28 mouse cellular contexts compared by ENCODE assay signal in the genomic region with DNA sequence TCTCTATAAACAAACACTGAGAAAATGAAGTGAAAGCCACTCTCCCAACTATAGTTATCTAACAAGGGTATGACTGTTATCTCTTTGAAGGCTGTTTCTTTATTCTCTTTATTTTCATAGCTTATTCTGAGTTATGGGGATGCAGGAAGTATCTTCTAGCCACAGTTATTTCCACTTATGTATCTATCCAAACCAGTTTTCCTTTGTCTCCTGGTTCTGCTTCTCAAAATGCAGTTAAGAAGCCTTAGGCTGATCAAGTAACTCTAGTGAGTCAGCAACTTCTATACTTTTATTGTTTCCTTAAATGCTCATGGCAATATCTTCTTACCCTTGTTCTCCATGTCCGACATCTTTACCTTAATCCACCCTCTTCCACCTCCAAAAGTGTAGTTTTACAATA. TPM values are rescaled to one million over a fixed set of nuclear protein-coding genes. Genes with fewer than 3 reads are reported as not detected.
DNase-seq lines count a peak whose midpoint lies in the region; ATAC-seq and TF ChIP-seq lines count a peak whose summit lies in the region.
"Had no signal": no experiment of that assay in that cellular context is flagged by ENCODE, and none has a peak within 500 bp of the region (broad histone marks: within the 10 kb centered on the region; RNA-seq: fewer than 3 reads in every experiment).

No protein-coding gene starts in this region.

- peaks cover 56% of the 10 kb centered on the region for H3K36me3 ChIP-seq in megakaryocyte, embryonic 14.5 days (replicated peaks; ENCODE audit: low read length)
- peaks cover 0 to 10% of the 10 kb centered on the region in 2 experiments; a peak in 2 of 4 replicates for H3K36me3 ChIP-seq in MEL (ENCODE audit: control insufficient read depth in 1 of 2, insufficient read depth in 2 of 2, low read length in 2 of 2)
- H3K36me3 ChIP-seq: embryonic facial prominence, embryonic 13.5 days; embryonic facial prominence, embryonic 15.5 days; forebrain, embryonic 10.5 days; forebrain, embryonic 12.5 days; G1E had no signal

- no peak for TF ChIP-seq CTCF in MEL (IDR thresholded peaks at IDR 0.05 in 2 of 3, conservative IDR thresholded peaks at IDR 0.05 in 1 of 3; ENCODE audit: control insufficient read depth in 1 of 3, insufficient read depth in 1 of 3, low read depth in 2 of 3, low read length in 3 of 3, poor library complexity in 1 of 3, severe bottlenecking in 1 of 3)

- TF ChIP-seq RAD21 in MEL (IDR thresholded peaks at IDR 0.05; ENCODE audit: low read depth, low read length) = no peak

- H3K27ac ChIP-seq in MEL (ENCODE audit: control insufficient read depth, low read depth, low read length) = no peak overlapping the region
- H3K27ac ChIP-seq: embryonic facial prominence, embryonic 13.5 days; embryonic facial prominence, embryonic 15.5 days; forebrain, embryonic 10.5 days; forebrain, embryonic 12.5 days had no signal

- ATAC-seq in megakaryocyte, adult 5-6 weeks (ENCODE audit: poor library complexity, severe bottlenecking) = no peak
- 0 out of 2 replicates have a peak, but pooled peaks have one; percentile 3 for ATAC-seq in common myeloid progenitor, adult 5-6 weeks (replicated peaks; ENCODE audit: low read depth, poor library complexity, severe bottlenecking)
- ATAC-seq: activated CD4-positive, CD25-positive, alpha-beta regulatory T cell, adult 4 months; CD4-positive, CD25-positive, alpha-beta regulatory T cell, adult 4 months; forebrain, embryonic 14.5 days; forebrain, embryonic 16.5 days; Patski had no signal

- TF ChIP-seq POLR2A in MEL (IDR thresholded peaks at IDR 0.05; ENCODE audit: control insufficient read depth in 1 of 2, insufficient read depth in 1 of 2, low read depth in 1 of 2, low read length in 2 of 2, poor library complexity in 1 of 2) = no peak

- no peaks in the 10 kb centered on the region for H3K27me3 ChIP-seq in megakaryocyte, embryonic 14.5 days (replicated peaks)
- H3K27me3 ChIP-seq in MEL (ENCODE audit: control insufficient read depth in 1 of 2, insufficient read depth in 2 of 2, low read length in 2 of 2) = no peaks in the 10 kb centered on the region
- H3K27me3 ChIP-seq: CH12.LX; embryonic facial prominence, embryonic 13.5 days; embryonic facial prominence, embryonic 15.5 days; forebrain, embryonic 12.5 days; Patski had no signal

- TF ChIP-seq EP300 in MEL (IDR thresholded peaks at IDR 0.05; ENCODE audit: low read depth in 1 of 2, low read length in 2 of 2) = peak; percentile 40 to 64; a peak in 2 of 4 replicates

- peak; percentile 34 for DNase-seq in MEL (ENCODE audit: low read depth, low spot score)
- no peak for DNase-seq in urinary bladder, postnatal 10 days (ENCODE audit: low spot score)
- DNase-seq in heart, postnatal 4 days = no peak
- DNase-seq: adrenal gland, adult 8-10 months; adrenal gland, postnatal 14 days; adrenal gland, postnatal 36 days; B cell, adult 2 months; cerebellum, adult 11-12 months; cerebellum, adult 2 months; cerebellum, adult 9-10 months; cerebellum, postnatal 10 days; cerebellum, postnatal 25 days; embryo, embryonic 11 days had no signal

- peaks cover 82% of the 10 kb centered on the region for H3K4me1 ChIP-seq in megakaryocyte, embryonic 14.5 days
- peaks cover 0 to 2% of the 10 kb centered on the region in 2 experiments; a peak in 1 of 4 replicates for H3K4me1 ChIP-seq in MEL (ENCODE audit: control insufficient read depth in 1 of 2, insufficient read depth in 2 of 2, low read length in 2 of 2)
- H3K4me1 ChIP-seq: embryonic facial prominence, embryonic 13.5 days; embryonic facial prominence, embryonic 15.5 days; forebrain, embryonic 10.5 days; forebrain, embryonic 12.5 days had no signal

- H3K9ac ChIP-seq in MEL (ENCODE audit: control insufficient read depth, low read depth, low read length, poor library complexity, severe bottlenecking) = no peak overlapping the region
- H3K9ac ChIP-seq: embryonic facial prominence, embryonic 13.5 days; embryonic facial prominence, embryonic 15.5 days; forebrain, embryonic 12.5 days had no signal

- no peaks in the 10 kb centered on the region for H3K79me2 ChIP-seq in MEL (ENCODE audit: control insufficient read depth, insufficient read depth, low read length, poor library complexity)

- H3K4me3 ChIP-seq in megakaryocyte, embryonic 14.5 days (replicated peaks) = peak overlapping the region; percentile 50
- H3K4me3 ChIP-seq in MEL (ENCODE audit: control insufficient read depth in 1 of 2, insufficient read depth in 1 of 2, low read depth in 2 of 2, low read length in 2 of 2) = no peak overlapping the region
- H3K4me3 ChIP-seq: embryonic facial prominence, embryonic 13.5 days; embryonic facial prominence, embryonic 15.5 days; erythroblast, embryonic 14.5 days; forebrain, embryonic 10.5 days; forebrain, embryonic 12.5 days had no signal

- no peaks in the 10 kb centered on the region for H3K9me3 ChIP-seq in megakaryocyte, embryonic 14.5 days
- no peaks in the 10 kb centered on the region for H3K9me3 ChIP-seq in MEL (replicated peaks; ENCODE audit: insufficient read depth, low read length)
- H3K9me3 ChIP-seq: embryonic facial prominence, embryonic 13.5 days; embryonic facial prominence, embryonic 15.5 days; forebrain, embryonic 10.5 days; forebrain, embryonic 12.5 days; G1E had no signal

TF ChIP-seq in MEL, 35 proteins besides CTCF, POLR2A, EP300 and RAD21:
- TF ChIP-seq RCOR1 (IDR thresholded peaks at IDR 0.05; ENCODE audit: low read depth, low read length) (no peak), TBP (IDR thresholded peaks at IDR 0.05; ENCODE audit: low read depth, low read length) (no peak), USF1 (IDR thresholded peaks at IDR 0.05; ENCODE audit: low read depth, low read length) (no peak), CHD2 (IDR thresholded peaks at IDR 0.05; ENCODE audit: low read length) (no peak), ETS1 (IDR thresholded peaks at IDR 0.05; ENCODE audit: low read depth, low read length) (0 out of 2 replicates have a peak, but pooled peaks have one; percentile 31), MAZ (IDR thresholded peaks at IDR 0.05; ENCODE audit: low read depth, low read length) (no peak), GABPA (IDR thresholded peaks at IDR 0.05; ENCODE audit: low read depth, low read length) (no peak), POLR2AphosphoS2 (IDR thresholded peaks at IDR 0.05; ENCODE audit: low read length) (no peak), BHLHE40 (IDR thresholded peaks at IDR 0.05; ENCODE audit: borderline replicate concordance, low read depth, low read length) (no peak), JUND (IDR thresholded peaks at IDR 0.05; ENCODE audit: low read depth, low read length) (no peak), ZNF384 (IDR thresholded peaks at IDR 0.05; ENCODE audit: low read depth, low read length) (no peak), GATA1 (IDR thresholded peaks at IDR 0.05; ENCODE audit: low read depth, low read length) (0 out of 2 replicates have a peak, but pooled peaks have one; percentile 11), NRF1 (IDR thresholded peaks at IDR 0.05; ENCODE audit: insufficient read depth, low read depth, low read length, poor library complexity, severe bottlenecking) (no peak), TCF12 (IDR thresholded peaks at IDR 0.05; ENCODE audit: low read depth, low read length) (no peak)

RNA-seq across cellular contexts. Expression of gene Ifrd1, which starts 16.1 kb away (rescaled TPM):
- 40.6 and 71.8 TPM in 2 replicates for polyA plus RNA-seq in megakaryocyte, embryonic 14.5 days (2012; ENCODE audit: insufficient read depth, low replicate concordance)
- total RNA-seq in megakaryocyte, adult 5-6 weeks (2015) = 135 and 150 TPM in 2 replicates
- 99.7 and 100 TPM in 2 replicates for total RNA-seq in megakaryocyte, adult 5-6 weeks (2017)
- 158 and 167 TPM in 2 replicates for total RNA-seq in MEL (2012; rRNA removed)
- polyA plus RNA-seq in MEL (2012; ENCODE audit: insufficient read depth in 1 of 2, insufficient read length in 2 of 2, low read depth in 1 of 2, low replicate concordance in 2 of 2, missing spikeins in 1 of 2) = 100 to 1,000 TPM in 1 of 2 experiments, not detected in 1; 161 TPM
- 129 and 177 TPM in 2 replicates for total RNA-seq in common myeloid progenitor, adult 5-6 weeks (2017)
- 100 to 1,000 TPM; 172 to 203 TPM for total RNA-seq in heart, postnatal 4 days (2021)

RNA-seq across cellular contexts. Expression of gene Lsmem1, which starts 32.9 kb away (rescaled TPM):
- 0.27 TPM in 1 of 2 replicates, not detected in the other for polyA plus RNA-seq in megakaryocyte, embryonic 14.5 days (2012; ENCODE audit: insufficient read depth, low replicate concordance)
- not detected in 2 replicates for total RNA-seq in megakaryocyte, adult 5-6 weeks (2015)
- total RNA-seq in megakaryocyte, adult 5-6 weeks (2017) = 0.26 TPM in 1 of 2 replicates, not detected in the other
- total RNA-seq in MEL (2012; rRNA removed) = not detected in 2 replicates
- polyA plus RNA-seq in MEL (2012; ENCODE audit: insufficient read depth in 1 of 2, insufficient read length in 2 of 2, low read depth in 1 of 2, low replicate concordance in 2 of 2, missing spikeins in 1 of 2) = under 1 TPM in 1 of 2 experiments, not detected in 1; 0.14 TPM
- not detected in 2 replicates for total RNA-seq in common myeloid progenitor, adult 5-6 weeks (2017)
- 10 to 100 TPM; 23.4 to 23.6 TPM for total RNA-seq in heart, postnatal 4 days (2021)
- total RNA-seq: adrenal gland, postnatal 14 days; adrenal gland, postnatal 36 days; CH12.LX had no signal
- polyA plus RNA-seq: CD4-positive, CD25-positive, alpha-beta regulatory T cell, adult 4 months; embryonic facial prominence, embryonic 13.5 days; erythroblast, embryonic 14.5 days; forebrain, embryonic 10.5 days; forebrain, embryonic 14.5 days; forebrain, embryonic 16.5 days; G1E; Patski had no signal

Comparison
In these comparisons a context has a peak if more than half of its experiments do, and no peak if none do; other contexts are left out.
1. RNA of gene Lsmem1, which starts 32.9 kb away (total RNA-seq): 23.4 to 23.6 TPM in heart, postnatal 4 days; 0.26 TPM in megakaryocyte, adult 5-6 weeks, not detected in MEL and not detected in common myeloid progenitor, adult 5-6 weeks; every median in the first group is over 10 times any median in the second.